Comparison of ENCODE assay signal across 9 mouse cellular contexts in the genomic region with DNA sequence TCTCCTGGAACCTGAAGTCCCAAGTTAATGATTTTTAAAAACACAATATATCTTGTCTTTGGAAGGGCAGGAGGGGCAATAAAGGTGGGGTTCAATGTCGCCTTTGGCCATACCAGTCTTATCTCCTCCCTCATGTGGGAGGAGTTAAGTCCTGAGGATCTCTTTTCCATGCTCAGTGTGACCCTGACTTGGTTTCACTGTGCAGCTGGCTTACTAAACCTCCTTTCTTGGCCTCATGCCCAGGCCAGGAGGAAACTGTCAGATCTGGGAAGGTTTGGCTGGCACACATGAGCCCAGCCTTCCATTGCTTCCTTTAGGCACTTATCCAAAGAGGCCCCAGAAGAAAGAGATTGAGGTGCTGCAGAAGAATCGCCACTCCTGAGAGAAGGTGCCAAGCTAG. TPM values are rescaled to one million over a fixed set of nuclear protein-coding genes. Genes with fewer than 3 reads are reported as not detected.
DNase-seq lines count a peak whose midpoint lies in the region; ATAC-seq lines count a peak whose summit lies in the region.
"Had no signal": no experiment of that assay in that cellular context is flagged by ENCODE, and none has a peak within 500 bp of the region (broad histone marks: within the 10 kb centered on the region; RNA-seq: fewer than 3 reads in every experiment).

A gene (plus strand): TSS at position 189 of the 400 bp plus-strand sequence.

- no peaks in the 10 kb centered on the region for H3K27me3 ChIP-seq in intestine, embryonic 15.5 days (replicated peaks)
- H3K27me3 ChIP-seq in forebrain, embryonic 12.5 days, result no peaks in the 10 kb centered on the region
- H3K27me3 ChIP-seq: embryonic facial prominence, embryonic 15.5 days had no signal

- H3K4me2 ChIP-seq in intestine, embryonic 15.5 days (replicated peaks), result peak within 1 kb of the TSS; percentile 48
- no peak within 1 kb of the TSS for H3K4me2 ChIP-seq in forebrain, embryonic 12.5 days
- H3K4me2 ChIP-seq: embryonic facial prominence, embryonic 15.5 days had no signal

- H3K9ac ChIP-seq in intestine, embryonic 15.5 days, result no peak within 1 kb of the TSS
- H3K9ac ChIP-seq in forebrain, embryonic 12.5 days, result no peak within 1 kb of the TSS
- H3K9ac ChIP-seq: embryonic facial prominence, embryonic 15.5 days had no signal

- no peak within 1 kb of the TSS; the same call in 1 of the 2 replicates for H3K4me3 ChIP-seq in intestine, embryonic 15.5 days (replicated peaks)
- H3K4me3 ChIP-seq in forebrain, embryonic 12.5 days (replicated peaks), result no peak within 1 kb of the TSS
- H3K4me3 ChIP-seq: embryonic facial prominence, embryonic 15.5 days had no signal

- WGBS in intestine, embryonic 15.5 days, result 35% methylated on average over 2 of the region's 2 CpGs
- WGBS in forebrain, embryonic 12.5 days, result 64% methylated on average over 2 of the region's 2 CpGs

- no peaks in the 10 kb centered on the region for H3K4me1 ChIP-seq in intestine, embryonic 15.5 days (replicated peaks)
- no peaks in the 10 kb centered on the region for H3K4me1 ChIP-seq in forebrain, embryonic 12.5 days

- intact Hi-C loops in left cerebral cortex, postnatal 4 days (cut with DNase I), result no loop called here
- intact Hi-C loops in left cerebral cortex, postnatal 36 days (cut with DNase I), result no loop called here

- H3K36me3 ChIP-seq in intestine, embryonic 15.5 days, result no peaks in the 10 kb centered on the region
- H3K36me3 ChIP-seq in forebrain, embryonic 12.5 days (replicated peaks), result no peaks in the 10 kb centered on the region
- H3K36me3 ChIP-seq: embryonic facial prominence, embryonic 15.5 days had no signal

- ATAC-seq in intestine, embryonic 15.5 days, result peak; percentile 96
- ATAC-seq in forebrain, embryonic 12.5 days (ENCODE audit: low FRiP score), result no peak
- ATAC-seq: inflammation-experienced regulatory T-cells, adult 6 months had no signal

- peak; percentile 81 for DNase-seq in left cerebral cortex, postnatal 4 days
- no peak for DNase-seq in left cerebral cortex, postnatal 36 days (ENCODE audit: low spot score in 2 of 2)
- DNase-seq in adrenal gland, postnatal 10 days, result peak; percentile 83
- DNase-seq in ovary, postnatal 14 days (ENCODE audit: low spot score), result peak; percentile 33
- DNase-seq in thymus, postnatal 4 days, result no peak

- peak within 1 kb of the TSS; percentile 84 for H3K27ac ChIP-seq in intestine, embryonic 15.5 days
- no peak within 1 kb of the TSS for H3K27ac ChIP-seq in forebrain, embryonic 12.5 days
- H3K27ac ChIP-seq: embryonic facial prominence, embryonic 15.5 days had no signal

- no peaks in the 10 kb centered on the region for H3K9me3 ChIP-seq in intestine, embryonic 15.5 days
- H3K9me3 ChIP-seq in forebrain, embryonic 12.5 days, result no peaks in the 10 kb centered on the region
- H3K9me3 ChIP-seq: embryonic facial prominence, embryonic 15.5 days had no signal

RNA-seq across cellular contexts. Expression of the gene that starts here (rescaled TPM):
- not detected for total RNA-seq in left cerebral cortex, postnatal 4 days (2021)
- total RNA-seq in left cerebral cortex, postnatal 36 days (2021), result not detected
- total RNA-seq in adrenal gland, postnatal 10 days (2021), result not detected
- polyA plus RNA-seq in intestine, embryonic 15.5 days (2015; fragmentation: Nextera tagmentation; extraction: Ambion mirVana), result 13.4 and 16.8 TPM in 2 replicates
- polyA plus RNA-seq in forebrain, embryonic 12.5 days (2016; fragmentation: Nextera tagmentation; extraction: Ambion mirVana), result not detected in 2 replicates
- polyA plus RNA-seq: inflammation-experienced regulatory T-cells, adult 6 months had no signal

Comparison
In these comparisons a context has a peak if more than half of its experiments do, and no peak if none do; other contexts are left out.
1. RNA of the gene that starts here (polyA plus RNA-seq): 13.4 to 16.8 TPM in intestine, embryonic 15.5 days; not detected in forebrain, embryonic 12.5 days; every median in the first group is over 10 times any median in the second.
2. Peak in DNase-seq in left cerebral cortex, postnatal 4 days; RNA of the gene not detected or under 1 TPM.
3. Peak in DNase-seq in adrenal gland, postnatal 10 days; RNA of the gene not detected or under 1 TPM.